Mouse (Mus musculus): ENCODE measurements around the gene Trarg1. TPM values are rescaled to one million over a fixed set of nuclear protein-coding genes. Genes with fewer than 3 reads are reported as not detected.

Trarg1 gene
- under 1 TPM; 0.01 to 0.06 TPM for polyA plus RNA-seq (2012; fragmentation: generic; extraction: Trizol)

DNA sequence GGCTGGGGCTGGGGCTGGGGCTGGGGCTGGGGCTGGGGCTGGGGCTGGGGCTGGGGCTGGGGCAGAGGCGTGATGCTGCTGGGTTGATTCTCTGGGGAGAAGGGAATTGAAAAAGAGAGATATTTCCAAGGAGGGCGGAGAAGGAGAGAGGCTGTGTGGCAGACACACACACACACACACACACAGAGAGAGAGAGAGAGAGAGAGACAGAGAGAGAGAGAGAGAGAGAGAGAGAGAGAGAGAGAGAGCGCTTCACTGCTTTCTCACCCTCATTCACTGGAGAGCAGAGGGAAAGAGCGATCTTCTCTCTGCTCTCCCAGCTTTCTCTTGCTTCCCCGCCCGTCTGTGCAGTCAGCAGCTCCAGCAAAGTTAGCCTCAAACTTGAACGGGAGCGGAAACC lies at the start of gene Trarg1:
Gene Trarg1 (plus strand): TSS at position 301 of the 400 bp plus-strand sequence.

GRCm38 (mm10) chr11:76671871-76672475 lies 7.6 kb upstream of the Trarg1 start, which contains the start of gene Bhlha9:
Gene Bhlha9 (plus strand): TSS chr11:76672470.

Other genes with a start within 250 kb of the Trarg1 start
- gene Abr, start 57.5 kb upstream of the Trarg1 start, polyA plus RNA-seq (2012; fragmentation: generic; extraction: Trizol): 10 to 100 TPM in 1 of 2 experiments, 1 to 10 TPM in 1; 9.6 to 31.3 TPM
- gene Bhlha9, start 7.3 kb upstream of the Trarg1 start, polyA plus RNA-seq (2012; fragmentation: generic; extraction: Trizol): under 1 TPM in 1 of 2 experiments, not detected in 1; 0.12 TPM
- 10 to 100 TPM in 1 of 2 experiments, 1 to 10 TPM in 1; 1.3 to 13.8 TPM for gene Gosr1, start 83.8 kb downstream of the Trarg1 start, polyA plus RNA-seq (2012; fragmentation: generic; extraction: Trizol)
- gene Cpd, start 167.2 kb downstream of the Trarg1 start, polyA plus RNA-seq (2012; fragmentation: generic; extraction: Trizol): 10 to 100 TPM in 1 of 2 experiments, under 1 TPM in 1; 0.84 to 16.2 TPM
- under 1 TPM in 1 of 2 experiments, not detected in 1; 0.18 TPM for gene Tmigd1, start 222.4 kb downstream of the Trarg1 start, polyA plus RNA-seq (2012; fragmentation: generic; extraction: Trizol)
- gene Blmh, start 245.0 kb downstream of the Trarg1 start, polyA plus RNA-seq (2012; fragmentation: generic; extraction: Trizol): 10 to 100 TPM; 13.3 to 65.1 TPM

Measured in C3H10T1/2 (cell line).